Mouse (Mus musculus): Measurements from ENCODE around the gene A4galt. TPM values are rescaled to one million over a fixed set of nuclear protein-coding genes. Genes with fewer than 3 reads are reported as not detected.

The A4galt gene
- polyA plus RNA-seq, 1 experiment from 2014 or later: 0.25 TPM

- Histone ChIP-seq H3K36me3 (replicated peaks; ENCODE audit: insufficient read depth, low read length) (no peaks in the 10 kb centered on the region), H3K4me3 (ENCODE audit: low read depth, low read length) (no peak overlapping the region; the same call in 1 of the 2 replicates), H3K4me2 (ENCODE audit: low read depth, low read length) (peak overlapping the region; percentile 57), H3K27ac (ENCODE audit: low read depth) (no peak overlapping the region), H3K4me1 (ENCODE audit: insufficient read depth) (no peaks in the 10 kb centered on the region), H3K9me3 (ENCODE audit: low read length) (no peaks in the 10 kb centered on the region), H3K9ac (replicated peaks) (no peak overlapping the region), H3K27me3 (ENCODE audit: insufficient read depth, low read length) (no peaks in the 10 kb centered on the region)
- 25% methylated on average over 10 of the region's 10 CpGs for WGBS (ENCODE audit: insufficient replicate concordance)
- TF ChIP-seq EP300 (IDR thresholded peaks at IDR 0.05; ENCODE audit: low read depth): no peak
- peak; percentile 86 for TF ChIP-seq CTCF (IDR thresholded peaks at IDR 0.05; ENCODE audit: low read depth)
- DNase-seq (peak; percentile 56), ATAC-seq (peak; percentile 55)
Observed at GRCm38 (mm10) chr15:83204731-83205451, 46.7 kb downstream of the A4galt start.

GRCm38 (mm10) chr15:83202412-83202811, 49.2 kb downstream of the A4galt start:
- Histone ChIP-seq H3K9me3 (ENCODE audit: low read length) (no peaks in the 10 kb centered on the region), H3K27me3 (ENCODE audit: insufficient read depth, low read length) (no peaks in the 10 kb centered on the region), H3K27ac (ENCODE audit: low read depth) (no peak overlapping the region), H3K4me3 (ENCODE audit: low read depth, low read length) (no peak overlapping the region), H3K4me2 (ENCODE audit: low read depth, low read length) (no peak overlapping the region), H3K9ac (replicated peaks) (no peak overlapping the region), H3K4me1 (ENCODE audit: insufficient read depth) (no peaks in the 10 kb centered on the region), H3K36me3 (replicated peaks; ENCODE audit: insufficient read depth, low read length) (no peaks in the 10 kb centered on the region)
- 66% methylated on average over 4 of the region's 4 CpGs for WGBS (ENCODE audit: insufficient replicate concordance)
- TF ChIP-seq EP300 (IDR thresholded peaks at IDR 0.05; ENCODE audit: low read depth): no peak
- TF ChIP-seq CTCF (IDR thresholded peaks at IDR 0.05; ENCODE audit: low read depth): no peak
- ATAC-seq (no peak), DNase-seq (no peak)

GRCm38 (mm10) chr15:83193413-83193812, 58.2 kb downstream of the A4galt start:
- Histone ChIP-seq H3K9me3 (ENCODE audit: low read length) (0 out of 2 replicates have a peak, but pooled peaks cover 3% of the 10 kb centered on the region), H3K27me3 (ENCODE audit: insufficient read depth, low read length) (no peaks in the 10 kb centered on the region), H3K4me2 (ENCODE audit: low read depth, low read length) (no peak overlapping the region), H3K9ac (replicated peaks) (no peak overlapping the region), H3K4me3 (ENCODE audit: low read depth, low read length) (no peak overlapping the region), H3K36me3 (replicated peaks; ENCODE audit: insufficient read depth, low read length) (no peaks in the 10 kb centered on the region), H3K4me1 (ENCODE audit: insufficient read depth) (no peaks in the 10 kb centered on the region), H3K27ac (ENCODE audit: low read depth) (no peak overlapping the region)
- WGBS (ENCODE audit: insufficient replicate concordance): 85% methylated on average over 4 of the region's 4 CpGs
- ATAC-seq (no peak), DNase-seq (no peak)
- TF ChIP-seq EP300 (IDR thresholded peaks at IDR 0.05; ENCODE audit: low read depth): no peak
- no peak for TF ChIP-seq CTCF (IDR thresholded peaks at IDR 0.05; ENCODE audit: low read depth)

GRCm38 (mm10) chr15:83182351-83182750, 69.2 kb downstream of the A4galt start:
- ATAC-seq (no peak), DNase-seq (no peak)
- H3K27ac ChIP-seq (ENCODE audit: low read depth): no peak overlapping the region
- TF ChIP-seq EP300 (IDR thresholded peaks at IDR 0.05; ENCODE audit: low read depth): no peak
- TF ChIP-seq CTCF (IDR thresholded peaks at IDR 0.05; ENCODE audit: low read depth): no peak
- no peaks in the 10 kb centered on the region for H3K27me3 ChIP-seq (ENCODE audit: insufficient read depth, low read length)
- H3K4me1 ChIP-seq (ENCODE audit: insufficient read depth): peaks cover 3% of the 10 kb centered on the region; the same call in 1 of the 2 replicates
- no peak overlapping the region for H3K4me3 ChIP-seq (ENCODE audit: low read depth, low read length)
- H3K4me2 ChIP-seq (ENCODE audit: low read depth, low read length): no peak overlapping the region
- H3K9me3 ChIP-seq (ENCODE audit: low read length): no peaks in the 10 kb centered on the region
- H3K9ac ChIP-seq (replicated peaks): no peak overlapping the region
- no peaks in the 10 kb centered on the region for H3K36me3 ChIP-seq (replicated peaks; ENCODE audit: insufficient read depth, low read length)
- WGBS (ENCODE audit: insufficient replicate concordance): 67% methylated on average over 5 of the region's 5 CpGs

- H3K9me3 ChIP-seq (ENCODE audit: low read length): no peaks in the 10 kb centered on the region
- 28% methylated on average over 4 of the region's 4 CpGs for WGBS (ENCODE audit: insufficient replicate concordance)
- H3K36me3 ChIP-seq (replicated peaks; ENCODE audit: insufficient read depth, low read length): no peaks in the 10 kb centered on the region
- no peak overlapping the region for H3K4me3 ChIP-seq (ENCODE audit: low read depth, low read length)
- no peak overlapping the region for H3K27ac ChIP-seq (ENCODE audit: low read depth)
- 0 out of 2 replicates have a peak, but pooled peaks have one; percentile 21 for ATAC-seq
- no peak for TF ChIP-seq EP300 (IDR thresholded peaks at IDR 0.05; ENCODE audit: low read depth)
- TF ChIP-seq CTCF (IDR thresholded peaks at IDR 0.05; ENCODE audit: low read depth): no peak
- no peak overlapping the region for H3K9ac ChIP-seq (replicated peaks)
- DNase-seq: no peak
- H3K4me1 ChIP-seq (ENCODE audit: insufficient read depth): peaks cover 3% of the 10 kb centered on the region; the same call in 1 of the 2 replicates
- no peak overlapping the region for H3K4me2 ChIP-seq (ENCODE audit: low read depth, low read length)
- no peaks in the 10 kb centered on the region for H3K27me3 ChIP-seq (ENCODE audit: insufficient read depth, low read length)
Observed at GRCm38 (mm10) chr15:83181800-83182330, 69.7 kb downstream of the A4galt start.

GRCm38 (mm10) chr15:83180004-83180403, 71.6 kb downstream of the A4galt start:
- H3K9me3 ChIP-seq (ENCODE audit: low read length): no peaks in the 10 kb centered on the region
- DNase-seq: no peak
- no peak overlapping the region for H3K4me2 ChIP-seq (ENCODE audit: low read depth, low read length)
- no peaks in the 10 kb centered on the region for H3K36me3 ChIP-seq (replicated peaks; ENCODE audit: insufficient read depth, low read length)
- no peak overlapping the region for H3K27ac ChIP-seq (ENCODE audit: low read depth)
- no peak for ATAC-seq
- no peaks in the 10 kb centered on the region for H3K27me3 ChIP-seq (ENCODE audit: insufficient read depth, low read length)
- no peak overlapping the region for H3K9ac ChIP-seq (replicated peaks)
- H3K4me3 ChIP-seq (ENCODE audit: low read depth, low read length): no peak overlapping the region
- WGBS (ENCODE audit: insufficient replicate concordance): 76% methylated on average over 6 of the region's 6 CpGs
- peaks cover 3% of the 10 kb centered on the region; the same call in 1 of the 2 replicates for H3K4me1 ChIP-seq (ENCODE audit: insufficient read depth)
- TF ChIP-seq EP300 (IDR thresholded peaks at IDR 0.05; ENCODE audit: low read depth): no peak

Other genes with a start within 250 kb of the A4galt start
- gene Nfam1, start 218.5 kb downstream of the A4galt start, polyA plus RNA-seq (2015; fragmentation: Nextera tagmentation; extraction: Ambion mirVana): 9.4 and 10.4 TPM in 2 replicates
- gene Serhl, start 162.3 kb downstream of the A4galt start, polyA plus RNA-seq (2015; fragmentation: Nextera tagmentation; extraction: Ambion mirVana): 24.2 and 24.3 TPM in 2 replicates
- 15.2 and 16.0 TPM in 2 replicates for gene Rrp7a, start 129.0 kb downstream of the A4galt start, polyA plus RNA-seq (2015; fragmentation: Nextera tagmentation; extraction: Ambion mirVana)
- gene Poldip3, start 102.4 kb downstream of the A4galt start, polyA plus RNA-seq (2015; fragmentation: Nextera tagmentation; extraction: Ambion mirVana): 30.2 and 32.5 TPM in 2 replicates
- gene Cyb5r3, start 79.2 kb downstream of the A4galt start, polyA plus RNA-seq (2015; fragmentation: Nextera tagmentation; extraction: Ambion mirVana): 89.1 and 94.2 TPM in 2 replicates
- gene Arfgap3, start 98.5 kb upstream of the A4galt start, polyA plus RNA-seq (2015; fragmentation: Nextera tagmentation; extraction: Ambion mirVana): 9.6 and 9.9 TPM in 2 replicates
- gene Pacsin2, start 212.8 kb upstream of the A4galt start, polyA plus RNA-seq (2015; fragmentation: Nextera tagmentation; extraction: Ambion mirVana): 20.6 and 24.3 TPM in 2 replicates

Measured in liver, postnatal 0 days (tissue).